Mouse (Mus musculus) mesoderm, embryonic 11.5 days (tissue): ENCODE measurements around the gene Zfp3.

Source experiments
- DNase-seq: peaks from one replicate; pipeline ENCODE4 v3.0.0-alpha.2; 2012; ENCODE audit warnings: low read depth, low spot score

Gene Zfp3

DNA sequence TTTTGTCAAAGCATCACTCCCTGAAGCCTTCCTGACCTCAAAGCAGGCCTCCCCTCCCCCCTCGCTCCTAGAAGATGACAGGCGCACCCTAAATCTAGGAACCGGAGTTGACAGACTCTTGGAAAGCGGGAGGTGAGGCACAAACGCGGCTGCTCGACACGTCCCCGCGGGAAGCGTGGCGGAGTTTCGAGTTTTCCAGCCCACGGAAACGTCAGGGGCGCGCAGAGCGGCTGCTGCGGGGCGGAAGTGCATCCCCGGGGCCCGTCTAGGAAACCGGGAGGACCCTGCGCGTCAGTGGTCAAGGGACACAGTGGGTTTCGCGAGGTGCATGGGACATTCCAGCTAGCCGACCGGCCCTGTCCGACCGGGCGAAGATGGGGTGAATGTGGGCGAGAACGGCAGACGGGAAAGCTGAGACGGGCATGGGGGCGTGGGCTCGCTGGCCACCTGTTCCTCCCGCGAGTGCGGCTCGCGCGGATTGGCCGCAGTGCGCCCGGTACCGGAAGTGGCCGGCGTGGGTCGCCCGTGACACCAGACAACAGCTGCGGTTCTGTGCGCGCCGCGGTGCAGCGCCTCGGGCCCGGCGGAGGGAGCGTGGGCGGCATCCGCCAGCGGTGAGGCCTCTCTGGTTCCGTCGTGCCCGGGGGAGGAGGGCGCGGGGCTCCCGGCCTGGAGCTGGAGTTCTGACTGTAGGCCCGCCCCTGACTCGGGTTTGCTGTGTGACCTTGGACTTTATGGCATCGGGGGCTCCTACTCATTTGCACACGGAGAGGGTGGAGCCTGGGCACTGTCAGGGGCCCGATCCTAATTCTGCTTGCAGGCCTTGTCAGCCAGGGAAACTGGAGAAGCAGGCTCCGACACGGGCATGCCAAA, at the start of gene Zfp3:
Gene Zfp3, plus strand, starts transcription at position 274 of the 873 bp plus-strand sequence.
- peak; percentile 67 for DNase-seq

GRCm38 (mm10) chr11:70715832-70716231, 48.2 kb upstream of the Zfp3 start:
- DNase-seq, result no peak

DNA sequence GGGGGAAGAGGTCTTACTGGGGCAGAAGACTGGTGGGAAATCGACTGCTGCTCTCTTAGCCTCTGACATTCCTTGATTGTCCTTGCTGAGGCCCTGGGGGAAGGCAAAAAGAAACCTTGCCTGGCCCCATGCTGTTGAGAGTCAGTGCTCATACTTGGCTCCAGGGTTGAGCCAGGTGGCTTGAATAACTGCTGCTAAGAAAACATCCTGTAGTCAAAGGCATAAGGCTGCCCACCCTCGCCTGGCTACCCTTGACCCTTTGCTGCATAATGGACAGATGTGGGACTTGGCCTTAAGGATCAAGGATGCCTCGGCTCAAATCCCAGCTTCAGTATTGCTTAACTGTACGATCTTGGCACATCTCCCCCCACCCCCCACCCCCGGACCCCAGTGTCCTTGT, 45.5 kb upstream of the Zfp3 start:
- DNase-seq, result no peak

- DNase-seq, result no peak
Observed at GRCm38 (mm10) chr11:70720567-70720966, 43.4 kb upstream of the Zfp3 start.

- DNase-seq, result no peak
Observed at GRCm38 (mm10) chr11:70721072-70721471, 42.9 kb upstream of the Zfp3 start.

- DNase-seq, result no peak
Observed at GRCm38 (mm10) chr11:70724706-70725105, 39.3 kb upstream of the Zfp3 start.

GRCm38 (mm10) chr11:70726585-70726984, 37.4 kb upstream of the Zfp3 start:
- no peak for DNase-seq

DNA sequence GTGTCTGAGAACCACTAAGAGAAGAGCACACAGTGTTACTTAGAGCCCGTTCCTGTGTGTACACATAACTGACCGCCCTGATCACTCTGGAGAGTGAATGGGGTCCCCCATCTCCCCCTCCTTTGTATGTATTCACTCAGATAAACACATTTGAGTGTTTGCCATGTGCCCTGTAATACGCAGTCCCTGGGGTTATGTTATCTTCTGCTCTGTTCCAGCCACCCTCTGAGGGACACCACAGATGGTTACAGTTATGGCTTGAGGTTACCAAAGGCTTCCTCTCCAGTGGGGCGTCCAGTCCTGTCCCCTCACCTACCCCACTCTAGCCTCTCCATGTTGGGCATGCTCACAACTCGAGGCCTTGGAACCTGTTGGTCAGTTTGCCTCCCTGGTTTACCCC, 36.6 kb upstream of the Zfp3 start:
- DNase-seq, result no peak

DNA sequence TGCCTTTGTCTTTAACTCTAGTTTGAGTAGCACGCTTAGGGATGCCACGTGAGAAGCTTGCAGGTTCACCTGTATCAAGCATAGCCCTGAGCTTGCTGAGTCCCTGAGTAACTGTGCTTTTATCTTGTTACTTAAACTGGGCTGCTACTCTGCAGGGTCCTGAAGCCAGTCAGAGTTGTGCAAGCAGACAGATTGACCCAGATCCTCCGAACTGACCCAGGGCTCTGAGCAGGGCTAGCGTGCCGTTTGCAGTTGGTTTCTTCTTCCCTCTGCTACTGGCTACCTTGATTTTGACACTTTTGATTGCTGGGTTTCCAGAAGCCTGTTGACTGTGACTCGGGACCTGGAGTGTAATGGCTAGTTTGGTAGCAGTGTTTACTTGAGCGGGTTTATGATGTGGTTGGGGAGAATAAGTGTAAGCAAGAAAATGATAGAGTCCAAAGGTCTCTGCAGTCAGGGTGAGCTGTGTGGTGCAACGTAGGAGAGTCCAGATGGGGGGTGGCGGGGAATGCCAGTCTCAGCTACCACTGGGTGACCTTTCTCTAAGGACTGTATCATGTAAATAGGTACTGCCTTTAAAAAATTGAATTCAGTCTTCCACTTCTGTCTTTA, 33.5 kb upstream of the Zfp3 start:
- no peak for DNase-seq

- DNase-seq, result no peak
Observed at GRCm38 (mm10) chr11:70731178-70731577, 32.8 kb upstream of the Zfp3 start.

DNA sequence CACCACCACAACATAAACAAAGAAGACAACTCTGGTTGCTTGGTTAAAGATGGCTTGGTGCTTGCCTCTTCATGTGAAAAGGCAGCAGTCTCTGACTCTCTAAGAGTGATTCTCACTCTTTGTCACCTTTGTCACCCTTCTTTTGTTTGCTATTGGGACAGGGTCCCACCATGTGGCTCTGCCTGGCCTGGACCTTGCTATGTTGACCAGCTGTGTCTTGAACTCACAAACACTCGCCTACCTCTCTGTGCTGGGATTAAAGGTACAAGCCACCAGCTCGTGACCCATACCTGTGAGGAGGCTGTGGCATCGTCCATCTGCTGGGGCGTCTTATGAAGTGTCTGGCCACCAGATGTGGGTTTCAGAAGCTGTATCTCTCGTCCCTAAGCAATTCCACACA, 30.8 kb upstream of the Zfp3 start:
- DNase-seq, result peak; percentile 12

DNA sequence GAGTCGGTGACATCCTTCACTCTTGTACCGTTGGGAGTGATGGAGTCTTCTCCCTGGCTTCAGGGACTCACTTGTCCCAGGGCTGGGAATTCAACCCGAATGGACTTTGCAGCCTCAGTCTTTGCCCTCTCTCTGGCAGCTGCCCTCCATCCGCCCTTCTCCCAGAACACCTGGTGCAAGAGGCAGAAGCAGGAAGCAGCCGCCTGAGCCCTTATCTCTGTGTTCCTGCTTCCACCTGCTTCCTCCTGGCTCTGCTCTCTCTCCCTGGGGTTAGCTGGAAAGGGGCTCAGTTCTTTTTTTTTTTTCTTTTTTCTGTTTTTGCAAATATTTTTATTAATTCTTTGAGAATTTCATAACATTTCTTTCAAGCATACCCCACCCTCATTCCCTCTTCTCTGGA, 26.3 kb upstream of the Zfp3 start:
- no peak for DNase-seq

GRCm38 (mm10) chr11:70741603-70742002, 22.4 kb upstream of the Zfp3 start:
- no peak for DNase-seq

GRCm38 (mm10) chr11:70742117-70742516, 21.9 kb upstream of the Zfp3 start:
- DNase-seq, result no peak

DNA sequence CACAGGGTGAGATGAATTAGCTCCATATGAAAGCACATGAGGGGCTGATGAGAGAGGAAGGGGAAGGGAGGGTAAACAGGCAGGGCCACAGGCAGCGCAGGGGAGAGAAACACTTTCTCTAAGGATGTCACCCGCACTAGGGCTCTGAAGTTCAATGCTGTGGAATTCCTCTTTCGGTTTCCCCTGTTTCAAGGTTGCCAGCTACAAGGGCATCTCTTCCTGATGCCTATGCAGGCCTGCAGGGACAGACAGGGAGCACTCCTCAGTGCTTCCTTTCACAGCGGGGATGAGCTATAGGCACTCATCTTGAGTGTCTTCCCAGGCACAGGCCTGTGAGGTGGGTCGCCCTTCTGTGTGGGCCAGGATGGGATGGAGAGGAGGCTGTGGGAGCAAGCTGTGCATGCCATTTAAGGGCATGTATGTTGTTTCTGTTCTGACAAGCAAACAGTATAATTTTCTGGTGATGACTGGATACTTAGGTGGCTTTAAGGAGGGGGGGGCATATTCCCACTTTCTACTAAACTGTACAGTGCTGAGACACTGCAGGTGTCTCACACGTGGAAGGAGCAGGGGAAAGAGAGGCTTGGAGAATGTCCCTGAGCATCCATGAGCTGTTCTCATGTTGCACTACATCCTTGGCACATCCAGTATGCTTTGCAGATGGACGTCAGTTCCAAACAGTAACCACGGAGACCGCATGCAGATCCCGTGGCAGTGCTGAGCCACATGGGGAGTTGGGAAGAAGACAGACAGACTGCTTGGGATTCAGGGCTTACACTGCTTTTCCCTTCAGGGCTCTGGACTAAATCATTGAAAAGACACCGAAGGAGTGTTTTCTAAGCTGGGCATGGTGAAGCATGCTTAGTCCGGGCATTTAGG, 21.2 kb upstream of the Zfp3 start:
- no peak for DNase-seq

- no peak for DNase-seq
Observed at GRCm38 (mm10) chr11:70745636-70746035, 18.4 kb upstream of the Zfp3 start.

DNA sequence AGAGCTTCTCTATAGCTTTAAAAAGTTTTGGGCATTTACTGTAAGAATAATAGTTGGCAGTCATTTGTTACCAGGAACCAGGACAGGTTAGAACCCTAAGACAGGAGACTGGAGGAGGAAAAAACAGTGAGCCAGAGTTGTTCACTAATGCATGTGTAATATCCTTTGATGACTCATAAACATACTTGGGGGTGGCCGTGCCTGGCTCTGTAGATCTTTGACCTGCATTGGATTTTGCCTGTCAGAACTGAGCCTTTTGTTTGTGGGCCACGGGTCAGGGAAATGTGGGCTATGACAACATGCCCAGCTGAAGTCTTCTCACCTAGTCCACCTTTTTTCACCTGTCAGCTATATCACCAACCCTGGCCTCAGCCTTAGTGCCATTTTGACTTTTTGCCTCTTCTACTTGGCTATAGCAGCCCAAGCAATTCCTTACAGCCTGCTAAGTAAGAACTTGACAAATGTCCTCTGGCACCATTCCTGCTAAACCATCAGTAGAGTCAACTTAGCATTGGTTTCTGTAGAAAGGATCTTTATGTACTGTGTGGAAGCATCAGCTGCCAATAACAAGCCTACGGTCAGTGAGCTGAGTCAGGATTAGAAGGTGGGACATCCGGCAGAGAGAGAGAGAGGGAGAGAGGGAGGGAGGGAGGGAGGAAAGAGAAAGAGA, 16.0 kb upstream of the Zfp3 start:
- no peak for DNase-seq

DNA sequence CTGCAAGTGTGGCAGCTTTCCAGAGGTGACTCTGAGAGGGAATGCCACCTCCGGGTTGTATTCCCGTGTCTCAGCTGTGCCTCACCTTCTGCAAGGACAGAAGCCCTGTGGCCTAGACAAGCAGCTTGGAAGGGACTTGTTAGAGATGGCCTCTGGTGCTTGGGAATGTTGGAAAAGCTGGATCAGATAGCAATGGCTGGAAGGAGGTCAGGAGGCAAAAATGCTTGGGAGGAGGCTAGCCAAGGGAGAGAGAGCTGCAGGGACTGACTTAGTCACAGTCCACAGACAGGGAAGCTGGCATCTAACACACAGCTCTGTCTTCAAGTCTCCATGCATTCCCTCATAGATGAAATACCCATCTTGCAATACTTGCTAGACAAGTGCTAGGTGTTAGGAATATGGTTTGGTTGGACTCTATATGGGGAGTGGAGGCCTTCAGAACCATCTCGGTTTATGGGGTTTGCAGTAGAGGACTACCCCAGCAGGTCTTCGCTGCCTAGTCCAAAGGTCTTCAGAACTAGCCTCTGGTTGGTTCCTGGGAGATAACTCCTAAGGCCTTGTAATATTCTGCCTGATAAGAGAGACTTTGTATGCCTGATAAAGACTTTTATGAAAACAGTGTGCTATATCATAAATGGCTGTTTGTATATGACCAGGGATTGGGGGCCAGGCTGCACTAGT, 11.5 kb upstream of the Zfp3 start:
- no peak for DNase-seq

GRCm38 (mm10) chr11:70753146-70753545, 10.9 kb upstream of the Zfp3 start:
- no peak for DNase-seq

DNA sequence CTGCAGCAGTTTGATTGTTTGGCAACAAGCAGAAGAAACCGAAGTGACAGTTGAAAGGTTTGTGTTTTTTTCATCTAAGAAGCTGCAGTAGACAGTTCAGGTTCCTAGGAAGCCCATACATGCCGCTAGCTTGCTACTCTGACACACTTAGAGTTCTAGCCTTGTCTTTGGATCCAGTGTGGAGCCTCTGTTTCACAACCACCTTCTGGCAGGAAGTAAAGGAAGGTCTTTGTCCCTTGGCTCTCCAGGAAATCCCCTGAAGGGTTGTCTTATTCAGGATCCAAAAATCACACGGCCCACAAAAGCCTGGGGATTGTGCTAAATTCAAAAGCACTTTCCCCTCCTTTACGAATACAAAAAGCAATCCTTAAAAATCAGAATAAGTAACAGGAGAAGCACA, 9.5 kb upstream of the Zfp3 start:
- DNase-seq, result no peak

DNA sequence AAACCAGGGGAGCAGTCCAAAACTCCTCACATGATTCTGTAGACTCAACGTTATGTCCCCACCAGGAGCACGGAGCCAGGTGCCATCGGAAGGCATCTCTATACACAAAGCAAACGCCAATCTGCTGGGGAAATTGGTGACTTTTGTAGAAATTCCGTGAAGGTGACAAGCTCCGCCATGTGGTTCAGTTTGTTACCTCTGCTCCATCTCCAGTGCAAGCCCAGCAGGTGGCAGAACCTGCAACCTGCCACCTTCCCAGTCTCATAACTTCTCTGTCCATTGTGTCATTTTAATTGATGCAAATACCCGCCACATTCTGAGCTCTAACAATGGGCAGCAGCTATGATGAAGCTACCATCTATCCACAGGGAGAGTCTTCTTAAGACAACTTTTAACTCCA, 9.1 kb upstream of the Zfp3 start:
- DNase-seq, result no peak
